In the genomic region with DNA sequence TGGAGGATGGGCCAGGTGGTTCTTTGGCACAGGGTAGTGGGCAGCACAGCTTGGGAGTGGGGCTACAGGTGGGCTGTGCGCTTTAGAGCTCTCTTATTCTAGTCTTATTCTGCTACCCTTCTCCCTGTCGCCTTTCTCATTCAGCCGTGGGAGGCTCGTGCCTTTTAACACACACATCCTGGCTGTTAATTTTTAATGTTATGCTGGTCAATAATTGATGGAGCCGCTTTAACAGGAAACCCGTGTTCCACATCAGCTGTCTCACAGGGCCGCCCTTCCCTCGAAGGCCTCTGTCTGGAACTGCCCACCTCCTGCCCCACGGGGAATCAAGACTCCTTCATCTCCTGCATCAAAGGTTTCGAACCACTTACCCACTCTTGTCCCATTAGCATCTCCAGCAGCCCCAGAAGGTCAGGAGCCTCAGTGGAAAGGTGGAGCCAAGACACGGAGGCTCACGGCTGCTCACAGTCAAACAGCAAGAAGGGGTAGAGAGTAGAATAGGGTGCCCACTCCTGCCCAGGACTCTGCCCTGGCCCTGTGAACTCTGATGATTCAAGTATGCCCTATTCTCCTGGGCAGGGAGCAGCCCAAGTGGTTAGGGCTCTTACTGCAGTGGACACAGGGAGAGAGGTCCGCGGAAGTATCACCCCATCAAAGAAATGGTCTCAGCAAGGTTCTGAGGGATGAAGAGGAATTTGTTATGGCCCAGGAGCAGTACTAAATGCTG, we compare ENCODE assay signal across 17 mouse cellular contexts. TPM values are rescaled to one million over a fixed set of nuclear protein-coding genes. Genes with fewer than 3 reads are reported as not detected.
A peak's percentile ranks its signal among the peaks of the same experiment; 100 is the strongest.
DNase-seq lines count a peak whose midpoint lies in the region; ATAC-seq and TF ChIP-seq lines count a peak whose summit lies in the region.
"Had no signal": no experiment of that assay in that cellular context is flagged by ENCODE, and none has a peak within 500 bp of the region (broad histone marks: within the 10 kb centered on the region; RNA-seq: fewer than 3 reads in every experiment).

No protein-coding gene starts in this region.

- CTCF ChIA-PET in Patski (lab: Charles Lee), result no interaction called here

- in situ Hi-C loops in Patski (cut with MboI; ENCODE audit: low pct_unique_long_range_greater_than_20kb), result no loop called here

- H3K4me3 ChIP-seq in gastrocnemius, adult 2 months, result no peak overlapping the region
- H3K4me3 ChIP-seq in kidney, embryonic 14.5 days (ENCODE audit: low read length), result no peak overlapping the region
- no peak overlapping the region for H3K4me3 ChIP-seq in midbrain, embryonic 14.5 days (replicated peaks; ENCODE audit: low read depth, low read length)
- H3K4me3 ChIP-seq: heart, embryonic 12.5 days; hindbrain, embryonic 13.5 days had no signal

- H3K27ac ChIP-seq in gastrocnemius, adult 2 months, result no peak overlapping the region
- H3K27ac ChIP-seq in kidney, embryonic 14.5 days (ENCODE audit: low read depth, low read length), result peak overlapping the region; percentile 64
- H3K27ac ChIP-seq in midbrain, embryonic 14.5 days (replicated peaks; ENCODE audit: low read depth, low read length), result peak overlapping the region; percentile 13; the same call in 1 of the 2 replicates
- H3K27ac ChIP-seq: hindbrain, embryonic 13.5 days; liver, embryonic 14.5 days had no signal

- POLR2A ChIA-PET in Patski (lab: Charles Lee), result no interaction called here

- H3K36me3 ChIP-seq in kidney, embryonic 14.5 days (ENCODE audit: control insufficient read depth, insufficient read depth, low read length), result no peaks in the 10 kb centered on the region
- no peaks in the 10 kb centered on the region for H3K36me3 ChIP-seq in midbrain, embryonic 14.5 days (ENCODE audit: control insufficient read depth, insufficient read depth, low read length)
- H3K36me3 ChIP-seq: heart, embryonic 12.5 days; hindbrain, embryonic 13.5 days had no signal

- H3K4me1 ChIP-seq in kidney, embryonic 14.5 days (ENCODE audit: control insufficient read depth, insufficient read depth, low read length), result peaks cover 18% of the 10 kb centered on the region
- peaks cover 24% of the 10 kb centered on the region; the same call in 1 of the 2 replicates for H3K4me1 ChIP-seq in midbrain, embryonic 14.5 days (ENCODE audit: control insufficient read depth, insufficient read depth, low read length)
- H3K4me1 ChIP-seq: heart, embryonic 12.5 days had no signal

- no peak overlapping the region for H3K4me2 ChIP-seq in kidney, embryonic 14.5 days (replicated peaks; ENCODE audit: low read depth, low read length)
- H3K4me2 ChIP-seq in midbrain, embryonic 14.5 days (ENCODE audit: low read length), result no peak overlapping the region
- H3K4me2 ChIP-seq: heart, embryonic 12.5 days; hindbrain, embryonic 13.5 days had no signal

- TF ChIP-seq CTCF in gastrocnemius, adult 2 months (IDR thresholded peaks at IDR 0.05), result no peak
- TF ChIP-seq CTCF in Patski (IDR thresholded peaks at IDR 0.05), result no peak

- no peaks in the 10 kb centered on the region for H3K9me3 ChIP-seq in kidney, embryonic 14.5 days (ENCODE audit: control insufficient read depth, low read length)
- H3K9me3 ChIP-seq in midbrain, embryonic 14.5 days (ENCODE audit: control insufficient read depth, low read length), result no peaks in the 10 kb centered on the region
- H3K9me3 ChIP-seq: heart, embryonic 12.5 days; hindbrain, embryonic 13.5 days had no signal

- peak; percentile 24 for ATAC-seq in Patski
- ATAC-seq in kidney, embryonic 14.5 days (ENCODE audit: low FRiP score, low TSS enrichment), result 0 out of 2 replicates have a peak, but pooled peaks have one; percentile 37
- no peak for ATAC-seq in midbrain, embryonic 14.5 days (ENCODE audit: low FRiP score, low TSS enrichment)

- no peak overlapping the region for H3K9ac ChIP-seq in kidney, embryonic 14.5 days (ENCODE audit: low read depth, low read length)
- H3K9ac ChIP-seq in midbrain, embryonic 14.5 days (replicated peaks; ENCODE audit: low read length), result no peak overlapping the region
- H3K9ac ChIP-seq: heart, embryonic 12.5 days; hindbrain, embryonic 13.5 days; liver, embryonic 14.5 days had no signal

- H3K27me3 ChIP-seq in Patski, result no peaks in the 10 kb centered on the region
- no peaks in the 10 kb centered on the region for H3K27me3 ChIP-seq in kidney, embryonic 14.5 days (ENCODE audit: control insufficient read depth, insufficient read depth, low read length)
- H3K27me3 ChIP-seq in midbrain, embryonic 14.5 days (ENCODE audit: control insufficient read depth, insufficient read depth, low read length), result no peaks in the 10 kb centered on the region
- H3K27me3 ChIP-seq: hindbrain, embryonic 13.5 days had no signal

- WGBS in kidney, embryonic 14.5 days, result 28% methylated on average over 14 of the region's 14 CpGs
- 60% methylated on average over 14 of the region's 14 CpGs for WGBS in midbrain, embryonic 14.5 days

- peak; percentile 9 for DNase-seq in gastrocnemius, adult 2 months
- DNase-seq in gastrocnemius, postnatal 4 days (ENCODE audit: low spot score in 2 of 2), result no peak
- peak; percentile 75 for DNase-seq in Patski (ENCODE audit: low read depth, low spot score)
- DNase-seq in midbrain, embryonic 14.5 days, result peak; percentile 73
- DNase-seq in heart, postnatal 4 days, result no peak
- no peak for DNase-seq in adrenal gland, adult (ENCODE audit: inconsistent age in 2 of 2, low spot score in 1 of 2)
- DNase-seq in heart, postnatal 36 days, result no peak
- DNase-seq: cerebellum, adult 11-12 months; gastrocnemius, postnatal 25 days; left cerebral cortex, postnatal 4 days; lung, postnatal 4 days; right cerebral cortex, postnatal 25 days had no signal

- intact Hi-C loops in gastrocnemius, adult 2 months (cut with DNase I), result no loop called here
- intact Hi-C loops in heart, postnatal 36 days (cut with DNase I), result no loop called here

RNA-seq across cellular contexts. Expression of a gene that starts 51.4 kb away (rescaled TPM):
- total RNA-seq in gastrocnemius, adult 2 months (2021), result under 1 TPM; 0.23 to 0.56 TPM
- 10 to 100 TPM; 26.2 to 44.1 TPM for total RNA-seq in gastrocnemius, postnatal 4 days (2021)
- 0.01 TPM for polyA plus RNA-seq in Patski (2021)
- 1.5 and 2.1 TPM in 2 replicates for polyA plus RNA-seq in kidney, embryonic 14.5 days (2014; fragmentation: Nextera tagmentation; extraction: Ambion mirVana)
- polyA plus RNA-seq in midbrain, embryonic 14.5 days (2014; fragmentation: Nextera tagmentation; extraction: Ambion mirVana), result 16.4 and 18.0 TPM in 2 replicates
- total RNA-seq in heart, postnatal 4 days (2021), result 1 to 10 TPM; 2.3 to 3.2 TPM
- total RNA-seq in heart, postnatal 36 days (2021), result 1 to 10 TPM; 1.0 to 1.1 TPM
- total RNA-seq: CH12.LX had no signal

Comparison
In these comparisons a context has a peak if more than half of its experiments do, and no peak if none do; other contexts are left out.
1. DNase-seq: peak in gastrocnemius, adult 2 months (single experiment), Patski (single experiment) and midbrain, embryonic 14.5 days (single experiment); none in gastrocnemius, postnatal 4 days (0 of 2), heart, postnatal 4 days (single experiment), adrenal gland, adult (0 of 2) and heart, postnatal 36 days (0 of 2).
2. RNA of a gene that starts 51.4 kb away (total RNA-seq): 26.2 to 44.1 TPM in gastrocnemius, postnatal 4 days; 2.3 to 3.2 TPM in heart, postnatal 4 days, 1.0 to 1.1 TPM in heart, postnatal 36 days and 0.23 to 0.56 TPM in gastrocnemius, adult 2 months; every median in the first group is over 4 times any median in the second.